Mouse (Mus musculus) heart, postnatal 10 days (tissue): Measurements from ENCODE around the gene Fam198a. TPM values are rescaled to one million over a fixed set of nuclear protein-coding genes. Genes with fewer than 3 reads are reported as not detected.

ENCODE experiments used
- DNase-seq, 2 experiments: peaks; one replicate each; pipeline ENCODE4 v3.0.0; 2021
- intact Hi-C: fragments of 180-260 bp; cut with DNase I; formaldehyde crosslinking; loops from one replicate; pipeline ENCODE4 v1.15.1; 2025
- total RNA-seq, 2 experiments: library from RNA; stranded (reverse); gene quantifications; 2 replicates each; pipeline ENCODE4 v1.2.3; 2021

The Fam198a gene
- 1 to 10 TPM; 2.2 to 2.6 TPM for total RNA-seq

GRCm38 (mm10) chr9:121950418-121951113 lies at the start of gene Fam198a:
TSS of gene Fam198a (plus strand) at chr9:121950988.
- DNase-seq = peak; percentile 81 to 87
- intact Hi-C loops = no loop called here

GRCm38 (mm10) chr9:121901710-121902700 lies 48.8 kb upstream of the Fam198a start:
- intact Hi-C loops = no loop called here
- no peak for DNase-seq

DNA sequence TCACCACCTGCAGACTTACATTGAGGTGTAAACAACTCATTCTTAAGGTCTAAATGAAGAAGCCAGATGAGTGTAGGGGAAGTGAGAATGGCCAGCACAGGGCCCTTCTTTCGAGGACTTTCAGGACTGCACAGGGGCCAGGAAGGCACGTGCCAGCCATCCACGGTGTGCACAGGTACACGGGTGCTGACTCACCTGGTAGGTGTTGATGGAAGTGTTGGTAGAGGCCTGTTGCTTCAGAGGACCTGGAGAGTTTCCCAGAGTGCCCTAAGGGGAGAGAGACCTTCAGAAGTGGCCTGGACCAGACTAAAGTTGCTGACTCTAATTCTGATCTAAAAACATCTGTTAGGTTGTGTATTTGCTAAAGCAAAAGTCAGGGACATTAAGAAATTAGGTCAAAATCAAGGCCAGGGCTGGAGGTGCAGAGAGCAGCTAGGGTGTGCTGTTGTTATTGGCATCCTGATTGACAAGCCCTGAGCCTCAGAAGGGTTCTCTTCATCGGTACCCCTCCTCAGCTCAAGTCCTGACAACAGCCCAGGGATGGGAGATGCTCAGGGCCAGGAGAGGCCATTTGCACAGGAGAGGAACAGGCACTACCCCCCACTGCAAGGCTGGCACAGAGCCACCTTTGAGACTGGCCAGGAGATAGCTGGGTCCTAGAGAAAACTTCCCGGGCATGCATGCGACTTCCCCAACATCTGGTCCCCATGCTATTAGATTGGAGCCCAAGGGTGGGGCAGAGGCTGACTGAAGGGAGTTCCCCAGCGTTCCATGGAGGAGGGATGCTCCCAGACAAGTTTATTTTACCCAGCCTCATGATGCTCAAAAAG lies 47.1 kb upstream of the Fam198a start:
- intact Hi-C loops = no loop called here
- peak in 1 of 2 experiments; percentile 34 for DNase-seq

GRCm38 (mm10) chr9:121904319-121904718 lies 46.5 kb upstream of the Fam198a start:
- intact Hi-C loops = no loop called here
- no peak for DNase-seq

GRCm38 (mm10) chr9:121904946-121905345 lies 45.8 kb upstream of the Fam198a start:
- no peak for DNase-seq

DNA sequence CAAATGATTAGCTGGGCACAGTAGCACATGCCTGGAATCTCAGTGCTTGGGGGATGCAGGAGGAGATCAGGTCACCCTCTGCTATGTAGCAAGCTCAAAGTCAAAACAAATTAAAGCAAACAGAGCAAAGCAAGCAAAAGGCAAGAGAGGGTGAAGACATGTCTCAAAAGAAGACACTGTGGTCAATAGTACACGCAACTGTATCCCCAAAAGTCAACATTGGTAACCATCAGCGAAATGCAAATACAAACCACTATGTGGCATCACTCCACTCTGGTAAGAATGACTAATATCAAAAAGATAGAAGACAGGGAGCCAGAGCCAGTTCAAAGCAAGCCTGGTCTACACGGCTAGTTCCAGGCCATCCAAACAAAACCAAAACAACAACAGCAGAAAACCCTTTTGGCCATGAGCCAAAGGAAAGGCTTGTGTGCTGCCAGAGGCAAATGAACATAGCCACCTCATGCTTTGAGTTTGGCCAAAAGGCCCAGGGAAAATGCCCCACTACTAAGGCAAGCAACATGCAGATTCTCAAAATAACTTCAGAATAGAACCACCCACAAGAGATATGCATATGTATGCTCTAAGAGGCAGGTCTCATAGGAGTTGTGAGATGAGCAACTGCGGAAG lies 45.1 kb upstream of the Fam198a start:
- no peak for DNase-seq
- intact Hi-C loops = no loop called here

More at GRCm38 (mm10) chr9:121904946-121905345, 45.8 kb upstream of the Fam198a start:
- intact Hi-C loops = no loop called here

- DNase-seq = no peak
- intact Hi-C loops = no loop called here
Observed at GRCm38 (mm10) chr9:121906456-121906855, 44.3 kb upstream of the Fam198a start.

GRCm38 (mm10) chr9:121907356-121908070 lies 43.3 kb upstream of the Fam198a start:
- intact Hi-C loops = no loop called here
- DNase-seq = no peak

- intact Hi-C loops = no loop called here
- DNase-seq = no peak
Observed at GRCm38 (mm10) chr9:121908321-121908720, 42.5 kb upstream of the Fam198a start.

DNA sequence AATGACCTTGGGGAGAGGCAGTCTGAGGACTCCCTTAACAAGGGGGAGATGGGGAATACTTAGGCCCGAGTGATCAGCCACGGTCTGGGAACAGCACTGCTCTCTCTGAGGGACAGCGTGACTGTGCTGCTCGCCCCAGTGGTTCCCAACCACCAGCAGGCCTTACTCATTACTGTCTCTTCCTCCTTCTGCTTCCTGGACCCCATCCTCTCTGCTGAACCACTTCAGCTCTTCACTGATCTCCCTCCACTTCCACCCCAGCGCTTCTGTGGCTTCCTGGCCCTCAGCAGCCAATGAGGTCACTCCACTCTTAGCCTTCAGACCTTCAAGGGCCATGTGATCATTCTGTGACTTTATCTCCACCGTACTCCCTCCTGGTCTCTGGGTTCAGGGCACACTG lies 41.2 kb upstream of the Fam198a start:
- no peak for DNase-seq
- intact Hi-C loops = no loop called here

DNA sequence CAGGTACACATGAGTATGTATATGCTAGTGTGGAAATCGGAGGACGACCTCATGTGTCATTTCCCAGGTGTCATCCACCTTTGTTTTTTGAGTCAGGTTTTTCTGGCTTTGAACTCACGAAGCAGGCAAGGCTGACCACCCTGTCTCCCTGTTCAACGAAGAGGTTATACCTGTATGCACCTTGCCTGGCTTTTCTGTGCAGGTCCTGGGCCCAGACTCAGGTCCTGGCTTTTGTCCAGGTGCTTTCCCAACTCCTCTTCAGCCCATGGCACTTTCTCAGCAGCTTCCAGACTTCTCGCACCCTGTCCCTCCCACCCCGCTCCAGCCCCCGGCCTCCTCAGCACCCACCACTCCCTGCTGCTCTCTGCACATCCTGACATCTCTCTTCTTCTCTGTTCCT lies 39.6 kb upstream of the Fam198a start:
- intact Hi-C loops = no loop called here
- DNase-seq = no peak

DNA sequence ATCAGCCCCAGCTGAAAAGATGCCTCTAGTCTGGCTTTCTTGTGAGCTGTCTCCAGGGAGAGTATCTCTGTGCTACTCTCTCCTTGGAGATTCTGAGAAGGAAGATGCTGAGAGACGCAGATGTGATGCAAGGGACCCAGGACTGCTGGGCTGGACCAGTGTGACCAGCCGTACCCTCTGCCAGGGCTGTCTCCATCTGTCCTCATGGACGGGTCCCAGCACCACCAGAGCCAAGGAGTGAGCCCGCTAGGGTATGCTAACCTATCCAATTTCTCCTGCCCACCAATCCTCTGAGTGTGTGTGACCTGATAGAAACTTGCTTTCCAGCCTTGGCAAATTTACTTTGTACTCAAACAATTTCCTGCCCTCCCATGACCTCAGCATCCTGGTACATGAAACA lies 38.0 kb upstream of the Fam198a start:
- intact Hi-C loops = no loop called here
- no peak for DNase-seq

- intact Hi-C loops = no loop called here
Observed at GRCm38 (mm10) chr9:121914226-121914757, 36.5 kb upstream of the Fam198a start.

DNA sequence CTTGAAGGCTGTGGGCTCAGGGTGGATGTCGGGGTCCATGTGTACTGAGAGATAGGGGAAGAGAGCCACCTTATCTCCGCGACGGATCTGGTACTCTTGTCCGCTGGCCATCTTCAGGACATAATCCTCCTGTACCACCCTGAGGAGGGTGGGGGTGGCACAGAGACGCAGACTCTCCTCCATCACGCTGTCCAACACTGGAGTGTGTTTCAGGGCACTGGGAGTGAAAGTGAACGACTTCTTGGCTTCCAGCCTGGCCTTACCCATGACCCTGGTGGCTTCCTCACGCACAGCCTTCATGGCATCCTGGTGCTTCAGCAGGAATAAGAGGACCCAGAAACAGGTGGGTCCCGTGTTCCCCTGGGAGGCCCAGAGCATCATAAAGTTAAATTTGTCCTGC lies 35.7 kb upstream of the Fam198a start:
- DNase-seq = no peak
- intact Hi-C loops = no loop called here

More at GRCm38 (mm10) chr9:121914226-121914757, 36.5 kb upstream of the Fam198a start:
- no peak for DNase-seq

DNA sequence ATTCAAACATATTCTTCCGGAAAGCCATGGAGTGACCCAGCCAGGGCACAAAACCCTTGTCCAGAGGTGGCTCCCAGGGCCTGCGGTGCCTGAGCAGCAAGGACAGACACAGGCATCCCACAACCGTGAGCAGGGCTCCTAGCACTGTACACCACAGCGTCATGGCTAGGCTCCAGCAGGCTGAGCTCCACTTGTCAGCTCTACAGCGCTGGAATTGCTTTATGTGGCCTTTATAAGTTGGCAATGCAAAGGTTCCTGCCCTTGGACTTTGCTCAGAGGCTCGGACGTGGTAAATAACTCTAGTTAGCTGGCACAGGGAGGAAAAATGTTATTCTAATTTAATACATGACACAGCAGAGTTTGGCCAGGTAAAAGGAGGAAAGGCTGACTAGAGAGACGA lies 34.7 kb upstream of the Fam198a start, which contains the start of gene Cyp8b1:
Gene Cyp8b1, minus strand, starts transcription at position 204 of the 400 bp plus-strand sequence.
- DNase-seq = peak in 1 of 2 experiments; percentile 23
- intact Hi-C loops = no loop called here

DNA sequence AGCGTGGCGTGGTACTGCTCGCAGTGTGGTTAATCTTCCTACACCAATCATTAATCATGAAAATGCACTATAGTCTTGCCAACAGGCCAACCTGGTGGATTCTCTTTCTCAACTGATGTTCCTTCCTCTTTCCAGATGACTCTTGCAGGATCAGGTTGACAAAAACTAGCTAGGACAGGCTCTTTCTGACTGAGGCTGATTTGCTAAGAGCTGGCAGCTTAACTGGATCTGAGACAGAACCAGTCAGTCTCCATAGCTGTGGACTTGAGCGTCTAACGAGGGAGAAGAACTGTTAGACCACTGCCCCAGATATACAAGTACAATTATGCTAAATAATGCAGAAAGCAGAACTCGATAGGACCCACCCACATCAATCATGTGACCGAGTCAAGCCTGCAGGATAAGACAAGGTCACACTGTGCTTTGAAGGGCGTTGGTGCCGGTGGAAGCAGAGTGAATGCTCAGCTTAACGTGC lies 31.7 kb upstream of the Fam198a start:
- DNase-seq = peak in 1 of 2 experiments; percentile 18
- intact Hi-C loops = no loop called here

GRCm38 (mm10) chr9:121923443-121923842 lies 27.3 kb upstream of the Fam198a start:
- intact Hi-C loops = no loop called here
- DNase-seq = no peak

GRCm38 (mm10) chr9:121923906-121924305 lies 26.9 kb upstream of the Fam198a start:
- DNase-seq = no peak
- intact Hi-C loops = no loop called here

DNA sequence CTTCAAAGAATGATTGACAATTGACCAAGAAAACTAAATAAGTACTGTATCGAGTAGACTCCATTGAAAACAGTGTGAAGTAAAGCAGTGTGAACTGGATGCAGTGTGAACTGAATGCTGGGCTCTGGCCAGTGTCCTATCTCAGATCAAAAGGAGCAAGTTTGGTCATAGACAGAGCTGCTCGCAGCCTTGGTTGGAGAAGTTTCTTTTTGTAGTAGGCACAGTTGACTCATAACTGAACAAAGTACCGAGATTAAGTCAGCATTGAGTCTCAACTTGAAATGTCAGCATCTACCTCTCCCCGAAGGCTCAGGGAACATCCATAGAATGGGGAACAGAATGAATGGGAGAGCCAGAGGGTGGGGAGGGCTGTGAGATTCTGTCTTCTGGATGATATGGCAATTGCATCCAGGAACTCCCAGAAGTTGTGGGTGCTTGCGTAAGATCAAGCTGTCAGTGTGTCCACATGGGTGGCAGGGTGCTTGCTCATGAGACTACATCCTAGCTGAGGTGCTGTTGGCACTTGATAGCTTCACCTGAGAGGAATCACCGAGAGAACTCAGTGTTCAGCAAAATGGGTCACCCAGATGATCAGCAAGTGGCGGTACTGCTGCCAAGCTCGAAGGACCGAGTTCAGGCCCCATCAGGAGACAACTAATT lies 25.8 kb upstream of the Fam198a start:
- DNase-seq = no peak
- intact Hi-C loops = no loop called here
